Mouse (Mus musculus) olfactory bulb, adult 2 months (tissue): ENCODE results near the gene Nom1.

Experiments used
- CTCF ChIP-seq: fragments of 200-500 bp; IDR thresholded peaks from 2 replicates; pipeline ENCODE4 v1.5.1; 2012; ENCODE audit warnings: low read depth, mild to moderate bottlenecking, low read length, moderate library complexity; ENCODE audit not compliant: insufficient read depth
- POLR2A ChIP-seq: fragments of 200-500 bp; IDR thresholded peaks from 2 replicates; pipeline ENCODE4 v1.6.1; 2012; ENCODE audit warnings: mild to moderate bottlenecking, low read depth, low read length, moderate library complexity; ENCODE audit not compliant: insufficient read depth

GRCm38 (mm10) chr5:29479198-29479593, 44.7 kb downstream of the Nom1 start:
- TF ChIP-seq CTCF = no peak
- TF ChIP-seq POLR2A = no peak
